Mouse (Mus musculus): Measurements from ENCODE around the gene Akap5.
A peak's percentile ranks its signal among the peaks of the same experiment; 100 is the strongest.

Gene Akap5

GRCm38 (mm10) chr12:76369206-76369977, 44.7 kb downstream of the Akap5 start, which contains the start of gene Zbtb25:
Gene Zbtb25 (minus strand): TSS chr12:76369602.
- DNase-seq, result peak; percentile 78

GRCm38 (mm10) chr12:76369978-76370830, 45.5 kb downstream of the Akap5 start, which contains the start of gene Zbtb1:
Gene Zbtb1 (plus strand): TSS chr12:76370266.
- peak; percentile 82 for DNase-seq

- DNase-seq, result peak; percentile 81
These were observed 46.3 kb downstream of the Akap5 start for GRCm38 (mm10) chr12:76370831-76371571.

- no peak for DNase-seq
These were observed 47.4 kb downstream of the Akap5 start for GRCm38 (mm10) chr12:76372046-76372445.

GRCm38 (mm10) chr12:76372881-76373818, 48.5 kb downstream of the Akap5 start:
- DNase-seq, result no peak

GRCm38 (mm10) chr12:76373991-76374390, 49.3 kb downstream of the Akap5 start:
- DNase-seq, result no peak

GRCm38 (mm10) chr12:76374911-76375310, 50.2 kb downstream of the Akap5 start:
- no peak for DNase-seq

- DNase-seq, result no peak
These were observed 50.8 kb downstream of the Akap5 start for GRCm38 (mm10) chr12:76375506-76375905.

- peak; percentile 37 for DNase-seq
These were observed 52.0 kb downstream of the Akap5 start for GRCm38 (mm10) chr12:76376649-76377048.

GRCm38 (mm10) chr12:76377059-76377458, 52.4 kb downstream of the Akap5 start:
- DNase-seq, result no peak

GRCm38 (mm10) chr12:76377726-76378125, 53.0 kb downstream of the Akap5 start:
- DNase-seq, result no peak

- DNase-seq, result no peak
These were observed 53.9 kb downstream of the Akap5 start for GRCm38 (mm10) chr12:76378556-76378955.

GRCm38 (mm10) chr12:76380151-76380550, 55.5 kb downstream of the Akap5 start:
- DNase-seq, result no peak

All from lung, postnatal 14 days (tissue).